In genomic region chr5:73888391-73888790, GRCm38 (mm10) we compare ENCODE assay signal across 22 mouse cellular contexts.
"Had no signal": no experiment of that assay in that cellular context is flagged by ENCODE, and none has a peak within 500 bp of the region (broad histone marks: within the 10 kb centered on the region; RNA-seq: fewer than 3 reads in every experiment).

No protein-coding gene starts in this region.

- H3K27me3 ChIP-seq: limb, embryonic 12.5 days; limb, embryonic 15.5 days; midbrain, embryonic 13.5 days had no signal

- DNase-seq: kidney, adult 2 months; kidney, postnatal 10 days; layer of hippocampus, adult 9-11 months; left cerebral cortex, postnatal 4 days; liver, postnatal 0 days; lung, embryonic 14.5 days; right cerebral cortex, adult 18-20 months; right cerebral cortex, postnatal 14 days; right cerebral cortex, postnatal 4 days; thymus, adult 2 months; thymus, postnatal 14 days; thymus, postnatal 4 days had no signal

- H3K27ac ChIP-seq: layer of hippocampus, adult 2 months; limb, embryonic 12.5 days; limb, embryonic 15.5 days; liver, embryonic 14.5 days; macrophage; midbrain, embryonic 10.5 days; midbrain, embryonic 13.5 days; stomach, postnatal 0 days had no signal

- ATAC-seq: liver, postnatal 0 days; lung, postnatal 0 days; midbrain, embryonic 13.5 days had no signal

- H3K9ac ChIP-seq: limb, embryonic 12.5 days; limb, embryonic 15.5 days; liver, embryonic 14.5 days; liver, postnatal 0 days; lung, embryonic 14.5 days; midbrain, embryonic 13.5 days had no signal

- H3K4me3 ChIP-seq: layer of hippocampus, adult 2 months; limb, embryonic 12.5 days; limb, embryonic 15.5 days; midbrain, embryonic 10.5 days; midbrain, embryonic 13.5 days had no signal

- H3K4me1 ChIP-seq: limb, embryonic 15.5 days; midbrain, embryonic 10.5 days had no signal

- H3K4me2 ChIP-seq: limb, embryonic 12.5 days; limb, embryonic 15.5 days; liver, embryonic 11.5 days; lung, embryonic 14.5 days; midbrain, embryonic 13.5 days had no signal

- H3K36me3 ChIP-seq: limb, embryonic 12.5 days; limb, embryonic 15.5 days; midbrain, embryonic 10.5 days; midbrain, embryonic 13.5 days had no signal

- H3K9me3 ChIP-seq: limb, embryonic 12.5 days; limb, embryonic 15.5 days; midbrain, embryonic 13.5 days had no signal
